Mouse (Mus musculus) hindbrain, embryonic 14.5 days (tissue): ENCODE measurements around the gene Usf2. TPM values are rescaled to one million over a fixed set of nuclear protein-coding genes. Genes with fewer than 3 reads are reported as not detected.
"Not testable (repeated sequence)": the region's sequence is repeated elsewhere in the genome, so short reads cannot be mapped to it uniquely, and the experiment has no call there.

ENCODE experiments used
- ATAC-seq: fragments of 200-750 bp; cut with Nextera tagmentation; 2 replicates; pipeline ENCODE4 v1.8.0; 2017; ENCODE audit warnings: moderate number of reproducible peaks, mild to moderate bottlenecking, moderate TSS enrichment, moderate library complexity; ENCODE audit not compliant: low FRiP score
- DNase-seq: peaks from one replicate; pipeline ENCODE4 v3.0.0-alpha.2; 2015; ENCODE audit warnings: low spot score
- H3K27ac ChIP-seq: fragments of 300-500 bp; sonication (generic); 2 replicates; pipeline ENCODE4 v1.5.1; 2014; ENCODE audit warnings: mild to moderate bottlenecking, moderate library complexity
- H3K27me3 ChIP-seq: fragments of 300-500 bp; sonication (generic); 2 replicates; pipeline ENCODE4 v1.6.1; 2014; ENCODE audit warnings: mild to moderate bottlenecking, low read length, mixed read lengths; ENCODE audit not compliant: control insufficient read depth, insufficient read depth
- H3K36me3 ChIP-seq: fragments of 300-500 bp; sonication (generic); replicated peaks from 2 replicates; pipeline ENCODE4 v1.6.1; 2014; ENCODE audit not compliant: control insufficient read depth, insufficient read depth
- H3K4me1 ChIP-seq: fragments of 300-500 bp; sonication (generic); replicated peaks from 2 replicates; pipeline ENCODE4 v1.6.1; 2014; ENCODE audit warnings: antibody characterized with exemption, low read length, mixed read lengths; ENCODE audit not compliant: control insufficient read depth, insufficient read depth
- H3K4me2 ChIP-seq: fragments of 300-500 bp; sonication (generic); replicated peaks from 2 replicates; pipeline ENCODE4 v1.6.1; 2014; ENCODE audit warnings: mild to moderate bottlenecking, moderate library complexity
- H3K4me3 ChIP-seq: fragments of 300-500 bp; sonication (generic); replicated peaks from 2 replicates; pipeline ENCODE4 v1.5.1; 2014; ENCODE audit warnings: mild to moderate bottlenecking, low read length
- H3K9ac ChIP-seq: fragments of 300-500 bp; sonication (generic); 2 replicates; pipeline ENCODE4 v1.6.1; 2014
- H3K9me3 ChIP-seq: fragments of 300-500 bp; sonication (generic); 2 replicates; pipeline ENCODE4 v1.6.1; 2016; ENCODE audit warnings: low read length; ENCODE audit not compliant: control insufficient read depth
- WGBS: fragments of 180-500 bp; shearing (Covaris S2); extraction: QIAGEN DNeasy Blood & Tissue Kit; methylation state at CpG from one replicate; pipeline ENCODE4 v1.1.7; 2014; 5-methylcytosine and 5-hydroxymethylcytosine counted together
- polyA plus RNA-seq: library from polyadenylated mRNA; unstranded; fragments of >200 nt; fragmentation: Nextera tagmentation; extraction: Ambion mirVana; gene quantifications from 2 replicates; pipeline ENCODE4 v1.2.1, GENCODE M21; 2014

Usf2 gene
- polyA plus RNA-seq, 1 experiment from 2014 or later = 26.5 TPM

DNA sequence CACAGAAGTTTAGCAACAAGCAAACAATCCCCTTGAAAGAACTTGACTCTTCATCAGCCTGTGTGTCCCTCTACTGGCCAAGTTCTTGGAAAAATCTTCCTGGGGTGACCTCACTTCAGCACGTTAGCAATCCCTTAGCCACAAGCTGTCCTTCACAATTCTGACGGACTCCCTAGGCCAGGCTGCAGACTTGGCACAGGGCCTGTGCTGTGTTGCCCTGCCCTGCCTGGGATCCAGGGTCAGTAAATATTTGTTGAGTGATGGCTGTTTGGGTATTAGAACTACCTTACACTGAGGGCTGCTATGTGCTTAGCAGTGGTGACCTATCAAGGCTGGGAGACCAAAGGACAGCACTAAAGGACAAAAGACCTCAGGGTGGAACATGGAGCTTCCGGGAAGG is 2.6 kb downstream of the Usf2 start:
- no peak overlapping the region for H3K4me3 ChIP-seq
- 91% methylated on average over 3 of the region's 3 CpGs for WGBS

DNA sequence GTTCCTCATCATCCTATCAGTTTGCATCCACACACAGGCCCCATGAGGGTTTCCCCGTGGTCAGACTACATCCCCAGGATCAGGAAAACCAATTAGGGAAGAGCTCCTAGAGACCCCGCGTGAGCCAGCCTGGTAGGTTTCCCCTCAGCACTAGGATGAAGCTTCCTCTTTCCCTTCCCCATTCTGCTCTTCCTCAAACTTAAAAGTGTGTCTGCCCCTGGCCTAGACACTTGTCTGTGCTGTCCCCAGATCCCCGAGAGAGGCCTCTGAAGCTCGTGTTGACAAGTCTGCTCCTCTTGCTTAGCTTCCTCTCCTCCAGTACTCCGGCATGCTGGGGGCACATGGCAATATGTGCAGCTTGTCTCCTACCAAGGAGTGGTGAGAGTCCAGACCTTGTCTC is 3.1 kb downstream of the Usf2 start:
- Histone ChIP-seq H3K9me3 (no peaks in the 10 kb centered on the region), H3K9ac (no peak overlapping the region), H3K27me3 (no peaks in the 10 kb centered on the region), H3K4me2 (no peak overlapping the region), H3K27ac (no peak overlapping the region), H3K36me3 (peaks cover 66% of the 10 kb centered on the region), H3K4me1 (peaks cover 19% of the 10 kb centered on the region), H3K4me3 (no peak overlapping the region)
- 90% methylated on average over 6 of the region's 6 CpGs for WGBS
- no peak for ATAC-seq
- DNase-seq = no peak

More for the DNA sequence above, 2.6 kb downstream of the Usf2 start:
- Histone ChIP-seq H3K27ac (no peak overlapping the region), H3K4me1 (peaks cover 20% of the 10 kb centered on the region), H3K36me3 (peaks cover 66% of the 10 kb centered on the region), H3K27me3 (no peaks in the 10 kb centered on the region), H3K4me2 (no peak overlapping the region), H3K9me3 (no peaks in the 10 kb centered on the region), H3K9ac (no peak overlapping the region)
- ATAC-seq = no peak
- no peak for DNase-seq

DNA sequence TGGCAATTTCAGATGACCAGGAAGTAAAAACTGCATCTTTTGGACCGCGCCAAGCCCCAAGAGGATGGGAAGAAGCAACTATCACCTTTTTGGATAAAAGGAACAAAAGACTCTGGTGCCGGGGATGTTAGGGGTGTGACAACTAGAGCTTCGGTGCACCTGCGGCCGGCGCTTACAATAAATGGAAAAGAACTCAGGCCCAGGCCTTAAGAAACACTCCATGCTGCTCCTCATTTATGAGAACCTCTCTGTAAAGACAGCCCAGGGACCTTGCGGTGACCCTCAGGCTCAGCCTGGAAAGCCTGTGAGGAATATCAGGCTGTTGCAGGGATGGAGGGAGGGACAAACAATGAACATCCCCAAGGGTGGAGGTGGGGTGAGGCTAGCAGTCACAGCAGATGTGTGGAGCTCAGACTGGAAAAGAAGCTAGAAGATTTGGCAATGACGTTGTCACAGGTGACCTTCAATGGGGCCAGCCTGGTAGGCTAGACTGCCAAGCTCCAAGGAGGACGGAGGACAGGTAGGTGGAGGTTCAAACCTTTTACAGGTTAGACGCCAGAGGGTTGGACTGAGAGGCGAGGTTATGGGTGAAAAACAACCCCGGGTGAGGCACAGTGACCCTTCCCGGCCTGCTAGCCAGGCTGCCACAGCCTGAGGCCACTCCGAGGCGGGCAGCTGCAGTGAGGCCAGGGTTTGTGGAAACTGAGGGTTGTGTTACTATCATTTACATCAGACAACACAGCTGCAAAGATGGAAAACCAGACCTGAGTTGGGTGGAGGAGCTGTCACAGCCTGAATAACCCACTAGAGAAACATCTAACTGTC is 4.0 kb downstream of the Usf2 start:
- ATAC-seq (no peak), DNase-seq (no peak)
- Histone ChIP-seq H3K9ac (no peak overlapping the region), H3K36me3 (peaks cover 66% of the 10 kb centered on the region), H3K4me3 (no peak overlapping the region), H3K4me1 (peaks cover 12% of the 10 kb centered on the region), H3K9me3 (no peaks in the 10 kb centered on the region), H3K27ac (no peak overlapping the region), H3K4me2 (no peak overlapping the region), H3K27me3 (no peaks in the 10 kb centered on the region)
- 95% methylated on average over 16 of the region's 16 CpGs for WGBS

DNA sequence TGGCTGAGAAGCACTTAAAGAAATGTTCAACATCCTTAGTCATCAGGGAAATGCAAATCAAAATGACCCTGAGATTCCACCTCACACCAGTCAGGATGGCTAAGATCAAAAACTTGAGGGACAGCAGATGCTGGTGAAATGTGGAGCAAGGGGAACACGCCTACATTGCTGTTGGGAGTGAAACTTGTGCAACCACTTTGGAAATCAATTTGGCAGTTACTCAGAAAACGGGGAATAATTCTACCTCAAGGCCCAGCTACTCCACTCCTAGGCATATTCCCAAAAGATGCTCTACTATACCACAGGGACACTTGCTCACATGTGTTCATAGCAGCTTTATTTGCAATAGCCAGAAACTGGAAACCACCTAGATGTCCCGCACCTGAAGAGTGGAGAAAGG is 6.7 kb downstream of the Usf2 start:
- not testable (repeated sequence) for H3K9ac ChIP-seq, DNase-seq, H3K9me3 ChIP-seq, H3K27me3 ChIP-seq, H3K27ac ChIP-seq, H3K4me2 ChIP-seq, ATAC-seq, H3K4me3 ChIP-seq, H3K4me1 ChIP-seq
- 94% methylated on average over 3 of the region's 3 CpGs for WGBS
- H3K36me3 ChIP-seq = peaks cover 80% of the 10 kb centered on the region

DNA sequence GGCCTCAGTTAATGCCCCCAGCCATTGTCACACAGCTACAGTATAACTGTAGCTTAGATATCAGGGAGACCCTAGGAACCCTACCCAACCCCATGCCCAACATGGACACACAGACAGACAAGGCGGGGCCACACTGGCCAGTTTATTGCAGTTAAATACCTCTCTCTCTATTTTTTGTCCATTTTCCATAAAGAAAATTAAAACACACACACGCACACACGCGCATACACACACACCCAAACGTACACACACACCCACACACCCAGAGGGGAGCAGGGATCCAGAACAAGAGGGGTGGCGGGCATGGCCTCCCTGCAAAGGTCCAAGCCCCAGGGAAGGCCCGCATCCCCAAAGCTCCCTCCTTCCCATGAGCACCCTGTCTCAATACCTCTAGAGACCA is 10.7 kb downstream of the Usf2 start:
- WGBS = 97% methylated on average over 7 of the region's 7 CpGs
- DNase-seq (no peak), ATAC-seq (no peak)
- no peaks in the 10 kb centered on the region for H3K4me1 ChIP-seq
- H3K4me3 ChIP-seq = no peak overlapping the region
- no peak overlapping the region for H3K9ac ChIP-seq
- H3K36me3 ChIP-seq = peaks cover 40% of the 10 kb centered on the region
- H3K9me3 ChIP-seq = no peaks in the 10 kb centered on the region
- H3K27me3 ChIP-seq = no peaks in the 10 kb centered on the region
- no peak overlapping the region for H3K27ac ChIP-seq
- no peak overlapping the region for H3K4me2 ChIP-seq

DNA sequence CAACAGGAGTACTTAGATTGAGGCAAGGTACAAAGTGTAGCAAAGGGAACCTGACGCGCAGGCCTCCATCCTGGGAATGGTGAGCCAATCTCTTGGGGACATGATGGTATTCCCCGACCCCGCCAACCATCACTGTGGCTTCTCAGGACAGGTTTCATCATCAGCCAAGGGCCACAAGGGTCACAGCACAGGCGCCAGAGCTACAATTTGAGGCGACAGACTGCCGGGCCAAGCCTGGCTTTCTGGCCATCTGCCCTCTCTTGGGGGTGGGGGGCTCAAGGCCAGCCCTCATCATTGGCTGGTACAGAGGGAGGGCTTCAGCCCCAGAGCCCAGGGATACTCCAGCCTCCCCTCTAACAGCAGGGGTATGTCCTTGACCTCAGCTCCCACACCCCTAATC is 11.1 kb downstream of the Usf2 start:
- 93% methylated on average over 7 of the region's 7 CpGs for WGBS
- not testable (repeated sequence) for DNase-seq, H3K27me3 ChIP-seq, H3K9me3 ChIP-seq, H3K9ac ChIP-seq, H3K4me3 ChIP-seq, H3K27ac ChIP-seq, H3K4me1 ChIP-seq, ATAC-seq, H3K4me2 ChIP-seq
- H3K36me3 ChIP-seq = peaks cover 36% of the 10 kb centered on the region

DNA sequence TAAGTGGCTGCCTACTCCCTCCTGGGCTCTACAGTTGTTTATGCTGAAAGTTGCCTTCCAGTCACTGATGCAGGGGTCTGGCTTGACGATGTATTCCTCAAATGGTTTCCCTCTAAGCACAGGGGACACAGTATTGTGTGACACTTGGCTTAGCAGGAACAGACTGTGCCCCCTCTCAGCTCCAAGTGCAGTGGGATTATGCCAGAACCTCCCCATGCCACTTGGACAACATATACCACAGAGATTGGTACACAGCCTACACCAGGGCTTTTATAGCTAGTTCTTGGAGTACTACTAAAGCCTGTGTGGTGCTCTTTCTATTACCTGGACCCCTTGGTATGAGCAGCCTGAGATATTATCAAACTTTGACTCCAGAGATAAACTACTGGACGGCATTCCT is 11.9 kb downstream of the Usf2 start:
- whole genome bisulfite sequencing = 76% methylated on average over 2 of the region's 2 CpGs
- not testable (repeated sequence) for H3K4me2 ChIP-seq, H3K9me3 ChIP-seq, H3K9ac ChIP-seq, H3K27ac ChIP-seq, H3K4me3 ChIP-seq, ATAC-seq, H3K4me1 ChIP-seq, H3K27me3 ChIP-seq, DNase-seq
- peaks cover 29% of the 10 kb centered on the region for H3K36me3 ChIP-seq

DNA sequence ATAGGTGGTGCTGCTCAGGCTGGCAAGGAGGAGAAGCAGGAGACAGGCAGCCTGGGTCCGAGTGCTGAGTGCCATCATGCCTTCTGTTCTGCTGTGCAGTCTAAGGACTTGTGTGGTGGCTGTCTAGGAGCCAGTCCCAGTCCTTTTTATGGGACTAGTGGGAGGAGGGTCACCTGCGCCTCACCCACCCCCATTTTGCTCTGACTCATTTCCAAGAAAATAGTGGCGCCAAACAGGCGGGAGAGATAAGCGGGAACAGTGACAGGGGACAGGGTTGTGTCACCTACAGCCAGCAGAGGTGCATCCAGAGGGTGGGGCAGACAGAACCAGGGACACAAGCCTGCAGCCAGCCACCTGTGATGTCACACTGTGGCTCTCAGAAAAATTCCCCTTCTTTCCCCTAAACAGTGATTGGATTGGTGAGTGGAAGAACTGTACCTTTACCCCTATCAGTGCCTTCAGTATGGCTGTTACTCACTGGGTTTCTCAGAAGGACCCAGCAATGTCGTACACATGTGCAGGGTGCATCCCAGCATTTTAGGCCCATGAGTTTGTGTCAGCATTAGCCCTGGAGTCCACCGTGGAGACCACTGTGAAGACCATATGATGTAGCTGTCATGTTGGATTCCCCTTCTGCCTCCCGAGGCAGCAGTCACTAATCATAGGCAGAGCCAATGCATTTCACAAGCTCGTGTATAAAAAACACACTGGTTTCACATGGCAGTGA is 12.5 kb downstream of the Usf2 start, which contains the start of gene Hamp:
Gene Hamp, minus strand, starts transcription at position 124 of the 727 bp plus-strand sequence.
- 73% methylated on average over 9 of the region's 9 CpGs for WGBS
- no peaks in the 10 kb centered on the region for H3K9me3 ChIP-seq
- H3K4me3 ChIP-seq = no peak within 1 kb of the TSS
- H3K27ac ChIP-seq = no peak within 1 kb of the TSS
- no peaks in the 10 kb centered on the region for H3K27me3 ChIP-seq
- H3K4me1 ChIP-seq = no peaks in the 10 kb centered on the region
- no peak for DNase-seq
- no peak within 1 kb of the TSS for H3K9ac ChIP-seq
- no peak for ATAC-seq
- no peak within 1 kb of the TSS for H3K4me2 ChIP-seq
- H3K36me3 ChIP-seq = peaks cover 23% of the 10 kb centered on the region

DNA sequence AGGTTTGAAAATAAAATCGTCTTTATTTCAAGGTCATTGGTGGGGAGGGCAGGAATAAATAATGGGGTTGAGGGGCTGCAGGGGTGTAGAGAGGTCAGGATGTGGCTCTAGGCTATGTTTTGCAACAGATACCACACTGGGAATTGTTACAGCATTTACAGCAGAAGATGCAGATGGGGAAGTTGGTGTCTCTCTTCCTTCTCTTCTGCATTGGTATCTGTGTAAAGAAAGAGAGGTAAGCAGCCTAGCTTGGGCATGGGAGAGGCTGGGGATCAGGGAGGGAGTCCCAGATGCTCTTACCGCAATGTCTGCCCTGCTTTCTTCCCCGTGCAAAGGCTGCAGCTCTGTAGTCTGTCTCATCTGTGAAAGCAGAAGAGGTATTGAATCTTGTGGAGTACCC is 14.2 kb downstream of the Usf2 start:
- H3K4me3 ChIP-seq, DNase-seq, H3K9ac ChIP-seq, H3K9me3 ChIP-seq, H3K4me1 ChIP-seq, H3K4me2 ChIP-seq, H3K27me3 ChIP-seq, ATAC-seq, H3K27ac ChIP-seq: not testable (repeated sequence)
- H3K36me3 ChIP-seq = peaks cover 17% of the 10 kb centered on the region; the same call in 1 of the 2 replicates
- 44% methylated on average over 3 of the region's 3 CpGs for WGBS
